Comparison of ENCODE assay signal across 22 mouse cellular contexts in genomic region chr11:59775435-59776148, GRCm38 (mm10). TPM values are rescaled to one million over a fixed set of nuclear protein-coding genes. Genes with fewer than 3 reads are reported as not detected.
DNase-seq lines count a peak whose midpoint lies in the region; ATAC-seq and TF ChIP-seq lines count a peak whose summit lies in the region.
"Had no signal": no experiment of that assay in that cellular context is flagged by ENCODE, and none has a peak within 500 bp of the region (broad histone marks: within the 10 kb centered on the region; RNA-seq: fewer than 3 reads in every experiment).

No protein-coding gene starts in this region.

- TF ChIP-seq EP300 in lung, postnatal 0 days (IDR thresholded peaks at IDR 0.05), result no peak

- 92% methylated on average over 13 of the region's 13 CpGs for WGBS in intestine, postnatal 0 days
- 88% methylated on average over 13 of the region's 13 CpGs for WGBS in intestine, embryonic 16.5 days
- WGBS in lung, postnatal 0 days, result 87% methylated on average over 13 of the region's 13 CpGs

- TF ChIP-seq CTCF in intestine, postnatal 0 days (IDR thresholded peaks at IDR 0.05; ENCODE audit: low read depth), result peak; percentile 42
- TF ChIP-seq CTCF in lung, postnatal 0 days (IDR thresholded peaks at IDR 0.05), result peak; percentile 32
- TF ChIP-seq CTCF in cortical plate, adult 2 months (IDR thresholded peaks at IDR 0.05; ENCODE audit: extremely low read depth, insufficient read depth, low read length), result peak; percentile 26; the same call in 1 of the 2 replicates
- no peak for TF ChIP-seq CTCF in gastrocnemius, adult 2 months (IDR thresholded peaks at IDR 0.05)

- no peak overlapping the region for H3K4me2 ChIP-seq in intestine, postnatal 0 days (replicated peaks; ENCODE audit: low read depth)
- no peak overlapping the region for H3K4me2 ChIP-seq in intestine, embryonic 16.5 days (ENCODE audit: low read depth, low read length)
- no peak overlapping the region for H3K4me2 ChIP-seq in lung, postnatal 0 days (replicated peaks; ENCODE audit: low read depth, low read length)
- H3K4me2 ChIP-seq: forebrain, embryonic 13.5 days; heart, embryonic 11.5 days; neural tube, embryonic 12.5 days had no signal

- no peaks in the 10 kb centered on the region for H3K9me3 ChIP-seq in intestine, postnatal 0 days (ENCODE audit: control insufficient read depth)
- H3K9me3 ChIP-seq in intestine, embryonic 16.5 days (ENCODE audit: control insufficient read depth, low read length), result no peaks in the 10 kb centered on the region
- no peaks in the 10 kb centered on the region for H3K9me3 ChIP-seq in lung, postnatal 0 days (ENCODE audit: low read length)
- H3K9me3 ChIP-seq: forebrain, embryonic 13.5 days; limb, embryonic 10.5 days; neural tube, embryonic 12.5 days had no signal

- no peak overlapping the region for H3K4me3 ChIP-seq in intestine, postnatal 0 days (ENCODE audit: low read depth, low read length)
- no peak overlapping the region for H3K4me3 ChIP-seq in intestine, embryonic 16.5 days (ENCODE audit: low read length)
- H3K4me3 ChIP-seq in lung, postnatal 0 days (ENCODE audit: low read depth, low read length), result no peak overlapping the region
- H3K4me3 ChIP-seq in cortical plate, adult 2 months (ENCODE audit: insufficient read depth, low read length), result no peak overlapping the region
- no peak overlapping the region for H3K4me3 ChIP-seq in gastrocnemius, adult 2 months
- H3K4me3 ChIP-seq: forebrain, embryonic 13.5 days; limb, embryonic 10.5 days; neural tube, embryonic 12.5 days had no signal

- no peaks in the 10 kb centered on the region for H3K4me1 ChIP-seq in intestine, postnatal 0 days (replicated peaks; ENCODE audit: control insufficient read depth, insufficient read depth, low read length)
- H3K4me1 ChIP-seq in intestine, embryonic 16.5 days (ENCODE audit: control insufficient read depth, insufficient read depth, low read length), result no peaks in the 10 kb centered on the region
- no peaks in the 10 kb centered on the region for H3K4me1 ChIP-seq in lung, postnatal 0 days (ENCODE audit: insufficient read depth, low read depth, low read length)
- H3K4me1 ChIP-seq in cortical plate, adult 2 months (ENCODE audit: control insufficient read depth, insufficient read depth, low read length), result no peaks in the 10 kb centered on the region
- H3K4me1 ChIP-seq: forebrain, embryonic 13.5 days; limb, embryonic 10.5 days; neural tube, embryonic 12.5 days had no signal

- ATAC-seq in intestine, postnatal 0 days, result no peak
- no peak for ATAC-seq in intestine, embryonic 16.5 days
- no peak for ATAC-seq in lung, postnatal 0 days
- ATAC-seq: activated CD4-positive, CD25-positive, alpha-beta regulatory T cell, adult 4 months; forebrain, embryonic 13.5 days; liver, postnatal 0 days had no signal

- peaks cover 57% of the 10 kb centered on the region for H3K36me3 ChIP-seq in intestine, postnatal 0 days (ENCODE audit: control insufficient read depth, insufficient read depth)
- H3K36me3 ChIP-seq in intestine, embryonic 16.5 days (ENCODE audit: control insufficient read depth, insufficient read depth, low read length), result peaks cover 29% of the 10 kb centered on the region
- H3K36me3 ChIP-seq in lung, postnatal 0 days (ENCODE audit: insufficient read depth, low read length), result peaks cover 48% of the 10 kb centered on the region

- H3K9ac ChIP-seq in intestine, postnatal 0 days (ENCODE audit: low read depth, low read length), result no peak overlapping the region
- no peak overlapping the region for H3K9ac ChIP-seq in intestine, embryonic 16.5 days (ENCODE audit: low read depth, low read length)
- H3K9ac ChIP-seq in lung, postnatal 0 days (replicated peaks; ENCODE audit: low read depth), result no peak overlapping the region
- H3K9ac ChIP-seq: forebrain, embryonic 13.5 days; liver, postnatal 0 days; neural tube, embryonic 12.5 days had no signal

- no peak for DNase-seq in lung, postnatal 0 days (ENCODE audit: low spot score)
- DNase-seq in lung, postnatal 14 days, result no peak
- DNase-seq in brain, adult 2 months (ENCODE audit: low read depth, low spot score), result peak; percentile 56
- no peak for DNase-seq in testis, postnatal 10 days (ENCODE audit: low spot score)
- DNase-seq in gastrocnemius, adult 2 months, result no peak
- DNase-seq: adrenal gland, adult 8-10 months; cerebellum, adult 9-10 months; heart, postnatal 14 days; kidney, adult 2 months; kidney, postnatal 25 days; liver, postnatal 0 days; lung, postnatal 10 days; right cerebral cortex, postnatal 14 days had no signal

- H3K27ac ChIP-seq in intestine, postnatal 0 days (ENCODE audit: low read depth, low read length), result no peak overlapping the region
- no peak overlapping the region for H3K27ac ChIP-seq in intestine, embryonic 16.5 days (ENCODE audit: low read length)
- no peak overlapping the region for H3K27ac ChIP-seq in lung, postnatal 0 days (ENCODE audit: low read length)
- no peak overlapping the region for H3K27ac ChIP-seq in cortical plate, adult 2 months (ENCODE audit: insufficient read depth, low read length)
- no peak overlapping the region for H3K27ac ChIP-seq in gastrocnemius, adult 2 months
- H3K27ac ChIP-seq: forebrain, embryonic 13.5 days; limb, embryonic 10.5 days; neural tube, embryonic 12.5 days had no signal

- no peaks in the 10 kb centered on the region for H3K27me3 ChIP-seq in intestine, postnatal 0 days (replicated peaks; ENCODE audit: control insufficient read depth, insufficient read depth, low read length)
- H3K27me3 ChIP-seq in intestine, embryonic 16.5 days (replicated peaks; ENCODE audit: control insufficient read depth, insufficient read depth, low read length), result no peaks in the 10 kb centered on the region
- no peaks in the 10 kb centered on the region for H3K27me3 ChIP-seq in lung, postnatal 0 days (replicated peaks; ENCODE audit: insufficient read depth, low read length)
- H3K27me3 ChIP-seq: forebrain, embryonic 13.5 days; neural tube, embryonic 12.5 days had no signal

- intact Hi-C loops in gastrocnemius, adult 2 months (cut with DNase I), result no loop called here

- TF ChIP-seq POLR2A in cortical plate, adult 2 months (IDR thresholded peaks at IDR 0.05; ENCODE audit: extremely low read depth, insufficient read depth, low read length), result no peak

RNA-seq across cellular contexts. Expression of gene Pld6, which starts 11.9 kb away (rescaled TPM):
- polyA plus RNA-seq in intestine, postnatal 0 days (2015; fragmentation: Nextera tagmentation; extraction: Ambion mirVana), result 0.67 and 0.89 TPM in 2 replicates
- 2.7 and 4.0 TPM in 2 replicates for polyA plus RNA-seq in intestine, embryonic 16.5 days (2015; fragmentation: Nextera tagmentation; extraction: Ambion mirVana)
- 2.9 and 7.3 TPM in 2 replicates for polyA plus RNA-seq in lung, postnatal 0 days (2015; fragmentation: Nextera tagmentation; extraction: Ambion mirVana)
- 1.9 and 2.0 TPM in 2 replicates for polyA plus RNA-seq in cortical plate, adult 2 months (2012; rRNA removed)
- not detected for total RNA-seq in gastrocnemius, adult 2 months (2021)
- total RNA-seq: gastrocnemius, adult 8-10 months had no signal
- polyA plus RNA-seq: activated CD4-positive, CD25-positive, alpha-beta regulatory T cell, adult 4 months had no signal

RNA-seq across cellular contexts. Expression of gene Flcn, which starts 34.2 kb away (rescaled TPM):
- 36.8 and 38.1 TPM in 2 replicates for polyA plus RNA-seq in intestine, postnatal 0 days (2015; fragmentation: Nextera tagmentation; extraction: Ambion mirVana)
- polyA plus RNA-seq in intestine, embryonic 16.5 days (2015; fragmentation: Nextera tagmentation; extraction: Ambion mirVana), result 46.5 and 51.6 TPM in 2 replicates
- 55.8 and 57.4 TPM in 2 replicates for polyA plus RNA-seq in lung, postnatal 0 days (2015; fragmentation: Nextera tagmentation; extraction: Ambion mirVana)
- polyA plus RNA-seq in cortical plate, adult 2 months (2012; rRNA removed), result 51.4 and 51.6 TPM in 2 replicates
- total RNA-seq in gastrocnemius, adult 2 months (2021), result 10 to 100 TPM; 46.3 to 51.3 TPM
